Mouse (Mus musculus) CH12.LX (cell line): ENCODE measurements at regions not wholly inside any gene's neighbourhood (a gene's known extent, or its start where the extent isn't known, plus 50 kb on each side); places are given as distances from the start of the nearest gene placed in this dataset.
"Not testable (repeated sequence)": the region's sequence is repeated elsewhere in the genome, so short reads cannot be mapped to it uniquely, and the experiment has no call there.

Experiments used
- DNase-seq: peaks from one replicate; pipeline ENCODE4 v3.0.0-alpha.2; 2013; ENCODE audit errors: extremely low read depth
- H3K27ac ChIP-seq: 2 replicates; pipeline ENCODE4 v1.5.1; 2012; ENCODE audit warnings: low read depth, mild to moderate bottlenecking, control low read depth, moderate library complexity; ENCODE audit not compliant: insufficient read depth
- H3K27me3 ChIP-seq: replicated peaks from 2 replicates; pipeline ENCODE3; 2012; ENCODE audit warnings: inconsistent platforms
- H3K36me3 ChIP-seq, 2 experiments: replicated peaks in 1 of 2; 2 replicates each; pipeline versions ENCODE3 to v1.6.1; 2012; ENCODE audit warnings: inconsistent platforms in 1 of 2, low read length in 1 of 2, mild to moderate bottlenecking in 1 of 2, mixed read lengths in 1 of 2, moderate library complexity in 1 of 2; ENCODE audit not compliant: control insufficient read depth in 1 of 2, insufficient read depth in 1 of 2
- H3K4me1 ChIP-seq, 2 experiments: 2 replicates each; pipeline ENCODE4 v1.6.1; 2012; ENCODE audit warnings: inconsistent platforms in 1 of 2, moderate library complexity in 1 of 2; ENCODE audit not compliant: insufficient read depth in 2 of 2, control insufficient read depth in 1 of 2
- H3K4me2 ChIP-seq: 2 replicates; pipeline ENCODE4 v1.6.1; 2012; ENCODE audit warnings: low read depth, mild to moderate bottlenecking, control low read depth; ENCODE audit not compliant: poor library complexity, insufficient read depth, severe bottlenecking
- H3K4me3 ChIP-seq, 3 experiments: fragments of 150-350 bp in 1 of 3; sonication (generic) in 1 of 3; replicated peaks in 1 of 3; 2 replicates each; pipeline versions ENCODE3 to v1.5.1; 2011 to 2012; ENCODE audit warnings: low read depth in 2 of 3, low read length in 2 of 3, mild to moderate bottlenecking in 2 of 3, moderate library complexity in 2 of 3, control low read depth in 1 of 3, improper control_type of control experiment in 1 of 3, inconsistent platforms in 1 of 3, mixed read lengths in 1 of 3; ENCODE audit not compliant: poor library complexity in 1 of 3
- H3K79me2 ChIP-seq: replicated peaks from 2 replicates; pipeline ENCODE4 v1.6.1; 2012; ENCODE audit warnings: mild to moderate bottlenecking, moderate library complexity; ENCODE audit not compliant: control insufficient read depth, poor library complexity, insufficient read depth, severe bottlenecking; ENCODE audit errors: extremely low read depth
- H3K9ac ChIP-seq: 2 replicates; pipeline ENCODE4 v1.6.1; 2012; ENCODE audit warnings: low read depth, mild to moderate bottlenecking, control low read depth, moderate library complexity; ENCODE audit not compliant: insufficient read depth
- H3K9me3 ChIP-seq: replicated peaks from 2 replicates; pipeline ENCODE3; 2012; ENCODE audit warnings: low read length, inconsistent platforms, mixed read lengths
- BHLHE40 ChIP-seq: IDR thresholded peaks from 2 replicates; pipeline ENCODE4 v1.6.1; 2011; ENCODE audit warnings: mild to moderate bottlenecking, low read depth, low read length, improper control_type of control experiment
- CHD1 ChIP-seq: IDR thresholded peaks from 2 replicates; pipeline ENCODE4 v1.6.1; 2012; ENCODE audit warnings: low read depth, low read length, improper control_type of control experiment, inconsistent platforms
- ELF1 ChIP-seq: IDR thresholded peaks from 2 replicates; pipeline ENCODE4 v1.6.1; 2014; ENCODE audit warnings: low read depth, mild to moderate bottlenecking, inconsistent platforms, low read length, improper control_type of control experiment
- EP300 ChIP-seq: IDR thresholded peaks from 2 replicates; pipeline ENCODE4 v1.6.1; 2011; ENCODE audit warnings: low read length, improper control_type of control experiment
- GABPA ChIP-seq: IDR thresholded peaks from 2 replicates; pipeline ENCODE4 v1.6.1; 2012; ENCODE audit warnings: low read depth, low read length, improper control_type of control experiment, inconsistent platforms; ENCODE audit not compliant: insufficient replicate concordance
- HCFC1 ChIP-seq: IDR thresholded peaks from 2 replicates; pipeline ENCODE4 v1.6.1; 2012; ENCODE audit warnings: low read depth, mild to moderate bottlenecking, inconsistent platforms, low read length, improper control_type of control experiment
- IRF4 ChIP-seq: IDR thresholded peaks from 2 replicates; pipeline ENCODE4 v1.6.1; 2014; ENCODE audit warnings: low read depth, mild to moderate bottlenecking, inconsistent platforms, low read length, improper control_type of control experiment
- JUN ChIP-seq: IDR thresholded peaks from 2 replicates; pipeline ENCODE4 v1.6.1; 2011; ENCODE audit warnings: low read depth, mild to moderate bottlenecking, low read length, improper control_type of control experiment, moderate library complexity; ENCODE audit not compliant: insufficient read depth
- JUND ChIP-seq: conservative IDR thresholded peaks from 2 replicates; pipeline ENCODE4 v1.6.1; 2011; ENCODE audit warnings: low read depth, low read length, improper control_type of control experiment
- MAFK ChIP-seq: IDR thresholded peaks from 2 replicates; pipeline ENCODE4 v1.6.1; 2011; ENCODE audit warnings: low read length, improper control_type of control experiment; ENCODE audit not compliant: insufficient replicate concordance
- MEF2A ChIP-seq: IDR thresholded peaks from 2 replicates; pipeline ENCODE4 v1.6.1; 2014; ENCODE audit warnings: low read depth, mild to moderate bottlenecking, inconsistent platforms, low read length, improper control_type of control experiment, borderline replicate concordance
- ZNF384 ChIP-seq: IDR thresholded peaks from 2 replicates; pipeline ENCODE4 v1.6.1; 2012; ENCODE audit warnings: low read depth, low read length, improper control_type of control experiment, inconsistent platforms
- dilution Hi-C: fragments of 300-500 bp; cut with MboI; formaldehyde crosslinking; loops from 2 replicates; pipeline ENCODE4 v1.14.3; 2020; ENCODE audit warnings: low sequenced_read_pairs; ENCODE audit not compliant: extremely low pct_unique_long_range_greater_than_20kb, extremely low pct_ligation_motif_present
- in situ Hi-C: fragments of 300-500 bp; cut with MboI; formaldehyde crosslinking; loops from 3 replicates; pipeline ENCODE4 v1.14.3; 2019; ENCODE audit warnings: low sequenced_read_pairs, low pct_ligation_motif_present, low pct_unique_long_range_greater_than_20kb, mixed read lengths

GRCm38 (mm10) chr11:7796373-7796772 is 582.6 kb upstream of the Igfbp3 start:
- dilution Hi-C loops: no loop called here
- Histone ChIP-seq H3K27me3 (no peaks in the 10 kb centered on the region), H3K27ac (no peak overlapping the region), H3K36me3 (no peaks in the 10 kb centered on the region), H3K4me1 (no peaks in the 10 kb centered on the region), H3K79me2 (no peaks in the 10 kb centered on the region), H3K9ac (no peak overlapping the region), H3K9me3 (peaks cover 64% of the 10 kb centered on the region), H3K4me2 (no peak overlapping the region), H3K4me3 (no peak overlapping the region)
- in situ Hi-C loops: no loop called here
- no peak for DNase-seq
- TF ChIP-seq JUN (no peak), JUND (no peak), ELF1 (no peak)
- TF ChIP-seq, all 38 proteins: peak for 0

GRCm38 (mm10) chr11:7794206-7794605 is 580.5 kb upstream of the Igfbp3 start:
- Histone ChIP-seq H3K9me3 (peaks cover 56% of the 10 kb centered on the region), H3K4me1 (no peaks in the 10 kb centered on the region), H3K27ac (no peak overlapping the region), H3K36me3 (no peaks in the 10 kb centered on the region), H3K4me2 (no peak overlapping the region), H3K9ac (no peak overlapping the region), H3K4me3 (no peak overlapping the region), H3K79me2 (no peaks in the 10 kb centered on the region), H3K27me3 (no peaks in the 10 kb centered on the region)
- no peak for DNase-seq
- TF ChIP-seq MAFK: no peak
- TF ChIP-seq GABPA: no peak
- TF ChIP-seq BHLHE40: no peak
- in situ Hi-C loops (no loop called here), dilution Hi-C loops (no loop called here)

- H3K9me3 ChIP-seq: peaks cover 35% of the 10 kb centered on the region
- in situ Hi-C loops: no loop called here
- no peak overlapping the region for H3K4me3 ChIP-seq
- no peak overlapping the region for H3K9ac ChIP-seq
- no peaks in the 10 kb centered on the region for H3K27me3 ChIP-seq
- H3K4me2 ChIP-seq: no peak overlapping the region
- no peaks in the 10 kb centered on the region for H3K79me2 ChIP-seq
- no peak for DNase-seq
- H3K36me3 ChIP-seq: no peaks in the 10 kb centered on the region
- H3K4me1 ChIP-seq: no peaks in the 10 kb centered on the region
- no peak overlapping the region for H3K27ac ChIP-seq
- dilution Hi-C loops: no loop called here
- TF ChIP-seq CHD1: no peak
- no peak for TF ChIP-seq MEF2A
- no peak for TF ChIP-seq HCFC1
- no peak for TF ChIP-seq IRF4
- no peak for TF ChIP-seq EP300
- no peak for TF ChIP-seq ZNF384
- TF ChIP-seq JUND: no peak
Measured at GRCm38 (mm10) chr11:7780476-7781112, 566.9 kb upstream of the Igfbp3 start.

- dilution Hi-C loops, DNase-seq, H3K27me3 ChIP-seq, H3K27ac ChIP-seq, H3K4me3 ChIP-seq, H3K4me2 ChIP-seq, in situ Hi-C loops, H3K4me1 ChIP-seq, H3K36me3 ChIP-seq, H3K9ac ChIP-seq, H3K79me2 ChIP-seq: not testable (repeated sequence)
- peaks cover 12% of the 10 kb centered on the region for H3K9me3 ChIP-seq
Measured at GRCm38 (mm10) chr11:7775361-7775760, 561.6 kb upstream of the Igfbp3 start.
